20 mouse cellular contexts compared by ENCODE assay signal in the genomic region with DNA sequence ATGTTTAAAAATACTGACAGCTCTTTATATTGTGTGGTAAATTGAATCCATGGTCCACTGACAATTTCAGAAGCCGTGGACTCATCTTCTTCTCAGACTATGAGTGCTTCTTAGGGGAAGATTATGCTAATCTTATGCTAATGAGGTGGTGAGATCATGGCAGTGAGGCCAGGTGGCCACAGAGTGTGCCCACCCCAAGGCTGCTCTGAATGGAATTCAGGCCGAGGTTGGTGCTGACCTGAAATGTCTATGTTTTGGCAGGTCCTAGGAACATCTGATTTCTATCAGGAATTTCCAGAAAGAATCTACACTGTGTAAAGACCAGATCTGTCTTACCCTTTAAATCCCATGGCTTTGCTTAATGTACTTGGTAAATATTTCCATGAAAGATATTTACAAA.
DNase-seq lines count a peak whose midpoint lies in the region; ATAC-seq and TF ChIP-seq lines count a peak whose summit lies in the region.
"Had no signal": no experiment of that assay in that cellular context is flagged by ENCODE, and none has a peak within 500 bp of the region (broad histone marks: within the 10 kb centered on the region; RNA-seq: fewer than 3 reads in every experiment).

No protein-coding gene starts in this region.

- 20% methylated on average over 2 of the region's 2 CpGs for WGBS in forebrain, postnatal 0 days
- WGBS in forebrain, embryonic 15.5 days: 12% methylated on average over 2 of the region's 2 CpGs
- WGBS in midbrain, embryonic 11.5 days: 35% methylated on average over 2 of the region's 2 CpGs
- 11% methylated on average over 2 of the region's 2 CpGs for WGBS in midbrain, embryonic 16.5 days
- 37% methylated on average over 2 of the region's 2 CpGs for WGBS in stomach, embryonic 16.5 days

- H3K36me3 ChIP-seq in forebrain, postnatal 0 days (ENCODE audit: insufficient read depth): no peaks in the 10 kb centered on the region
- H3K36me3 ChIP-seq in forebrain, embryonic 15.5 days: no peaks in the 10 kb centered on the region
- H3K36me3 ChIP-seq in midbrain, embryonic 11.5 days (ENCODE audit: control insufficient read depth, insufficient read depth, low read length): no peaks in the 10 kb centered on the region
- H3K36me3 ChIP-seq in midbrain, embryonic 16.5 days (ENCODE audit: control insufficient read depth, insufficient read depth, low read length): no peaks in the 10 kb centered on the region
- no peaks in the 10 kb centered on the region for H3K36me3 ChIP-seq in stomach, embryonic 16.5 days (ENCODE audit: control insufficient read depth, insufficient read depth, low read length)
- H3K36me3 ChIP-seq: lung, embryonic 15.5 days had no signal

- DNase-seq in forebrain, postnatal 0 days: no peak
- DNase-seq in midbrain, embryonic 11.5 days (ENCODE audit: low spot score, missing footprints): no peak
- no peak for DNase-seq in kidney, postnatal 36 days
- DNase-seq in liver: no peak
- DNase-seq: adrenal gland, adult 8-10 months; cerebellum, postnatal 25 days; gastrocnemius, postnatal 14 days; kidney, adult 8-10 months; kidney, postnatal 14 days; lung, postnatal 4 days; right cerebral cortex, adult 18-20 months; thymus, adult 2 months had no signal

- TF ChIP-seq POLR2A in embryonic fibroblast, embryonic 13.5 days (IDR thresholded peaks at IDR 0.05; ENCODE audit: low read depth, low read length): no peak

- ATAC-seq in forebrain, postnatal 0 days: no peak
- no peak for ATAC-seq in forebrain, embryonic 15.5 days (replicated peaks)
- peak; percentile 63; the same call in 1 of the 2 replicates for ATAC-seq in midbrain, embryonic 11.5 days (ENCODE audit: low FRiP score)
- no peak for ATAC-seq in midbrain, embryonic 16.5 days
- ATAC-seq in stomach, embryonic 16.5 days (ENCODE audit: insufficient read depth, low FRiP score): 0 out of 2 replicates have a peak, but pooled peaks have one; percentile 30
- ATAC-seq: Patski had no signal

- H3K27me3 ChIP-seq in forebrain, postnatal 0 days (ENCODE audit: insufficient read depth, low read length): no peaks in the 10 kb centered on the region
- no peaks in the 10 kb centered on the region for H3K27me3 ChIP-seq in forebrain, embryonic 15.5 days
- H3K27me3 ChIP-seq in midbrain, embryonic 11.5 days (ENCODE audit: control insufficient read depth, insufficient read depth, low read length): no peaks in the 10 kb centered on the region
- H3K27me3 ChIP-seq in midbrain, embryonic 16.5 days (ENCODE audit: control insufficient read depth, insufficient read depth, low read depth, low read length): no peaks in the 10 kb centered on the region
- H3K27me3 ChIP-seq in stomach, embryonic 16.5 days (ENCODE audit: control insufficient read depth, insufficient read depth, low read length): no peaks in the 10 kb centered on the region
- H3K27me3 ChIP-seq: lung, embryonic 15.5 days; Patski had no signal

- no peak overlapping the region for H3K4me3 ChIP-seq in forebrain, postnatal 0 days (ENCODE audit: low read depth, low read length)
- H3K4me3 ChIP-seq in forebrain, embryonic 15.5 days: no peak overlapping the region
- H3K4me3 ChIP-seq in midbrain, embryonic 11.5 days (ENCODE audit: low read depth, low read length): no peak overlapping the region
- no peak overlapping the region for H3K4me3 ChIP-seq in midbrain, embryonic 16.5 days (ENCODE audit: low read depth, low read length)
- no peak overlapping the region for H3K4me3 ChIP-seq in embryonic fibroblast, embryonic 13.5 days (ENCODE audit: insufficient read depth, low read length)
- H3K4me3 ChIP-seq in stomach, embryonic 16.5 days (replicated peaks; ENCODE audit: low read length): no peak overlapping the region
- H3K4me3 ChIP-seq: left cerebral cortex, adult 2 months; lung, embryonic 15.5 days had no signal

- H3K4me1 ChIP-seq in forebrain, postnatal 0 days (ENCODE audit: insufficient read depth): peaks cover 12% of the 10 kb centered on the region; the same call in 1 of the 2 replicates
- peaks cover 27% of the 10 kb centered on the region for H3K4me1 ChIP-seq in forebrain, embryonic 15.5 days
- peaks cover 5% of the 10 kb centered on the region; the same call in 1 of the 2 replicates for H3K4me1 ChIP-seq in midbrain, embryonic 11.5 days (ENCODE audit: control insufficient read depth, insufficient read depth, low read length)
- peaks cover 9% of the 10 kb centered on the region; the same call in 1 of the 2 replicates for H3K4me1 ChIP-seq in midbrain, embryonic 16.5 days (ENCODE audit: control insufficient read depth, insufficient read depth, low read length)
- peaks cover 4% of the 10 kb centered on the region for H3K4me1 ChIP-seq in embryonic fibroblast, embryonic 13.5 days (ENCODE audit: control insufficient read depth, insufficient read depth, low read length)
- H3K4me1 ChIP-seq in stomach, embryonic 16.5 days (ENCODE audit: control insufficient read depth, insufficient read depth, low read length): peaks cover 10% of the 10 kb centered on the region; the same call in 1 of the 2 replicates

- peak overlapping the region; percentile 15; the same call in 1 of the 2 replicates for H3K27ac ChIP-seq in forebrain, postnatal 0 days (ENCODE audit: low read depth, low read length)
- H3K27ac ChIP-seq in forebrain, embryonic 15.5 days (replicated peaks): no peak overlapping the region
- no peak overlapping the region for H3K27ac ChIP-seq in midbrain, embryonic 11.5 days (ENCODE audit: low read depth, low read length)
- H3K27ac ChIP-seq in midbrain, embryonic 16.5 days (ENCODE audit: low read length): no peak overlapping the region
- H3K27ac ChIP-seq in embryonic fibroblast, embryonic 13.5 days (ENCODE audit: insufficient read depth, low read length): peak overlapping the region; percentile 86
- H3K27ac ChIP-seq in stomach, embryonic 16.5 days (ENCODE audit: low read length): peak overlapping the region; percentile 49; the same call in 1 of the 2 replicates
- H3K27ac ChIP-seq: left cerebral cortex, adult 2 months; liver, embryonic 14.5 days; lung, embryonic 15.5 days had no signal

- no peak overlapping the region for H3K4me2 ChIP-seq in forebrain, postnatal 0 days (ENCODE audit: low read depth)
- no peak overlapping the region for H3K4me2 ChIP-seq in forebrain, embryonic 15.5 days (replicated peaks)
- no peak overlapping the region for H3K4me2 ChIP-seq in midbrain, embryonic 11.5 days
- H3K4me2 ChIP-seq in midbrain, embryonic 16.5 days (ENCODE audit: low read length): no peak overlapping the region
- no peak overlapping the region for H3K4me2 ChIP-seq in stomach, embryonic 16.5 days (ENCODE audit: low read depth, low read length)
- H3K4me2 ChIP-seq: lung, embryonic 15.5 days had no signal

- H3K9me3 ChIP-seq in forebrain, postnatal 0 days (ENCODE audit: low read length): no peaks in the 10 kb centered on the region
- no peaks in the 10 kb centered on the region for H3K9me3 ChIP-seq in forebrain, embryonic 15.5 days
- H3K9me3 ChIP-seq in midbrain, embryonic 11.5 days (ENCODE audit: control insufficient read depth, low read length): no peaks in the 10 kb centered on the region
- no peaks in the 10 kb centered on the region for H3K9me3 ChIP-seq in midbrain, embryonic 16.5 days (replicated peaks; ENCODE audit: control insufficient read depth, low read length, poor library complexity, severe bottlenecking)
- no peaks in the 10 kb centered on the region for H3K9me3 ChIP-seq in stomach, embryonic 16.5 days (replicated peaks; ENCODE audit: control insufficient read depth, low read length)
- H3K9me3 ChIP-seq: lung, embryonic 15.5 days had no signal

- H3K9ac ChIP-seq in forebrain, postnatal 0 days: no peak overlapping the region
- no peak overlapping the region for H3K9ac ChIP-seq in forebrain, embryonic 15.5 days (replicated peaks)
- no peak overlapping the region for H3K9ac ChIP-seq in midbrain, embryonic 11.5 days (ENCODE audit: low read length)
- H3K9ac ChIP-seq in midbrain, embryonic 16.5 days (ENCODE audit: low read depth, low read length): no peak overlapping the region
- H3K9ac ChIP-seq in stomach, embryonic 16.5 days (ENCODE audit: low read length): no peak overlapping the region
- H3K9ac ChIP-seq: liver, embryonic 14.5 days; lung, embryonic 15.5 days had no signal

- TF ChIP-seq CTCF in forebrain, postnatal 0 days (IDR thresholded peaks at IDR 0.05; ENCODE audit: low read depth): no peak
- no peak for TF ChIP-seq CTCF in embryonic fibroblast, embryonic 13.5 days (IDR thresholded peaks at IDR 0.05; ENCODE audit: borderline replicate concordance, insufficient read depth, low read length)

Comparison
In these comparisons a context has a peak if more than half of its experiments do, and no peak if none do; other contexts are left out.
1. ATAC-seq: peak in midbrain, embryonic 11.5 days (single experiment) and stomach, embryonic 16.5 days (single experiment); none in forebrain, postnatal 0 days (single experiment), forebrain, embryonic 15.5 days (single experiment) and midbrain, embryonic 16.5 days (single experiment).
2. H3K27ac ChIP-seq: peak in forebrain, postnatal 0 days (single experiment), embryonic fibroblast, embryonic 13.5 days (single experiment) and stomach, embryonic 16.5 days (single experiment); none in forebrain, embryonic 15.5 days (single experiment), midbrain, embryonic 11.5 days (single experiment) and midbrain, embryonic 16.5 days (single experiment).